Mouse (Mus musculus): ENCODE measurements around the gene Gm10974. TPM values are rescaled to one million over a fixed set of nuclear protein-coding genes. Genes with fewer than 3 reads are reported as not detected.

Gm10974 gene
- polyA plus RNA-seq, 1 experiment from 2014 or later: not detected

DNA sequence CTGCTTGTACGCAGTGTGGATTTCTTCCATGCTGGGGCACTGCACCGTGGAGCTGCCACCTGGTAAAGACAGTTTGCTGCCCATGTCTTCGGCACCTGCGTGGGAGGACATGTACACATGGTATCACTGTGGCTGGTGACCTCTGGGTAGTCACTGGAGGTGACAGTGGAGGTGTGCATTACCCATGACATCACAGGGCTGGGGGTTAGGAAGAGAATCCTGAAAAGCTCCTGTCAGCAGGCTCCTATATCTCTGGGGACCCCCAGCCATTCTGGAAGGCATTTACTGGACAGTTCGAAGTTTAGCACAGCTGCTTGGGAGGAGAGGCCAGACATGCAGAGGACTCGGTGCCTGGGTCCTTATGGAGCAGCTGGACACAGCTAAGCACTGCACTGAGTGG, 22.9 kb upstream of the Gm10974 start:
- H3K4me1 ChIP-seq: peaks cover 8% of the 10 kb centered on the region
- no peak overlapping the region for H3K27ac ChIP-seq
- H3K9me3 ChIP-seq: no peaks in the 10 kb centered on the region
- H3K36me3 ChIP-seq: no peaks in the 10 kb centered on the region
- H3K27me3 ChIP-seq (ENCODE audit: insufficient read depth, poor library complexity, severe bottlenecking): no peaks in the 10 kb centered on the region
- H3K4me3 ChIP-seq: no peak overlapping the region
- DNase-seq (ENCODE audit: low spot score): no peak
- WGBS: 65% methylated on average over 6 of the region's 6 CpGs

DNA sequence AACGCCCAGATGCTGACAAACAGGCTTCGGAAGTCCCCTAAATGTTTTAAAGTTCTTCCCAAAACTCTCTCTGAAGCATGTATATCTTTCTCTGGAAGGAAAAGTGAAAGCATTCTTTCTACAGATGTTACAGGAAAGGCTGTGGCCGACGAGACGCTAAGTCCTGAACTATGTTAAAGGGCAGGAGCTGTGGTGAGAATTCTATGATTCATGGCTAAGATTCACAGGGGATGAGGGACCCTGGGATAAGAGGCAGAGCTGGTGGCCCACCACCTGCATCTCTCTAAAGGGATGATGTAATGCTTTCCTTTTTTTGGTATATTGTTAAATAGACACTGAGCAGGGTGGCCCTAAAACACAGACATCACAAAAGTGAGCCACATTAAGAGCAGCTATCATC, 22.4 kb upstream of the Gm10974 start:
- Histone ChIP-seq H3K4me3 (no peak overlapping the region), H3K9me3 (no peaks in the 10 kb centered on the region), H3K27me3 (ENCODE audit: insufficient read depth, poor library complexity, severe bottlenecking) (no peaks in the 10 kb centered on the region), H3K36me3 (no peaks in the 10 kb centered on the region), H3K4me1 (peaks cover 8% of the 10 kb centered on the region), H3K27ac (no peak overlapping the region)
- no peak for DNase-seq (ENCODE audit: low spot score)
- 82% methylated on average over 5 of the region's 5 CpGs for WGBS

DNA sequence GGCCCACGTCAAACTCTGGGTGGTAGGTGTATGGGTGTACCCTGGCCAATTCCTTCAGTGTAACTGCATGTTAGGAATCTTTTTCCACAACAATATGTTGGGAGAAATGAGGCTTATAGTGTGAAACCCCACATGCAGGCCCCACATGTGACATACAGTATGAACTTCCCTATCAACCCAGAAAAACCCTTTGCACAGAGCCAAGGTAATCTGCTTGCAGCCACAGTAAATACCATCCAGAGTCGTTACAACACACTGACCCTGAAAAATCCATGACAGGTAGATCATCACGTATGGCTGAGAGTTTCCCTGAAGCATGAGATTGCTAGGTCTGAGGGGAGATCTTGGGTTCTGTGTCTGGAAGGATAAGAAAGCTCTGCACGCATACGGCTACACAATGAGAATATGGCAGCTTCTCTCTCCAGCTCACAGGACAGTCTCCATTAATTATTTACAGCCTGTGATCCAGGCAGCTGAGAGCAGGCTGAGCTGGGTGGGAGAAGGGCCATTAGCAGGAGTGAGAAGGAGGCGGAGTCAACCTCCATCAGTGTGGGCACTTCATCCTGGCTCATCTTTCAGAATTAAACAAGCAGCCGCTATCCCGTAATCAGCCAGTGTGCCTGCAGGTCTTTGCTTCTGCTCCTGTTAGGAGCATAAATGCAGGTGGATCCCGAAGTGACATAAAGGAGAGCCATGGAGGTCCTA, 18.6 kb upstream of the Gm10974 start:
- Histone ChIP-seq H3K27me3 (ENCODE audit: insufficient read depth, poor library complexity, severe bottlenecking) (no peaks in the 10 kb centered on the region), H3K4me1 (peaks cover 7% of the 10 kb centered on the region), H3K27ac (no peak overlapping the region), H3K9me3 (no peaks in the 10 kb centered on the region), H3K4me3 (no peak overlapping the region), H3K36me3 (no peaks in the 10 kb centered on the region)
- WGBS: 59% methylated on average over 9 of the region's 9 CpGs
- DNase-seq (ENCODE audit: low spot score): no peak

DNA sequence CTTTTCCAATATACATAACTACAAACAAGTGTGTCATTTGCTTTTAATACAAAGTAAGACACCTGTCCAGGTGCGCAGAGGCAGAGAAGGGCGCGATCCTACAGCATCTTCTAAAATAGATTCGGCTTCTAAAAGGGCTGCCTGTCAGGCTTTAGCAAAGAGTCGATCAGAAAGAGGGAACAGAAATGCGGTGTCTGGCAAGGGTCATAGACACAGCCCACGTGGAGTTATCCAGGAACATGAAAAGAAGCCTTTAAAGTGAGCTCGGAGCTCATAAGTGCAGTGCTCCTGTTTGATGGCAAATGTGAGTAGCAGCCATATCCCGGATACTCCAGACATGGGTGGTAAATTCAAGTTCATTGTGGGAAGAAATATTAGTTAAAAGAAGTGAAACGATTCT, 17.1 kb upstream of the Gm10974 start:
- DNase-seq (ENCODE audit: low spot score): no peak
- no peak overlapping the region for H3K27ac ChIP-seq
- WGBS: 83% methylated on average over 10 of the region's 10 CpGs

DNA sequence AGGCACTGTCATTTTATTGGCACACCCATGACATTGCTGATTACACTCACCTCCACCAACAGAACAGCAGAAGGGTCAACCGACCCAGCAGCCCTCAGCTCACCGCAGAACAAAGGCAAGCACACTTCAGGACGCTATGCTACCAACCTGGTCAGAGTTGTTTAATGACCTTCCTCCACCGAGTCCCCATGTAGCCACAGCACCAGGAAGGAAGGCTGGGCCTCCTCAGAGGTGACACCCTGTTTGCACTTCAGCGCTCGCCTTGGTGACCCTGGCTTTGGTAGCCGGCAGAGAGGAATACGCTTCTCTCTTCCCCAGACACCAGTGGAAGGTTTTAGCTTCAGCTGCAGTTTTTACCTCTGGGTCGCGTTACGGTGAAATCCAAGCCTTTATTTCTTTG, 16.0 kb upstream of the Gm10974 start:
- Histone ChIP-seq H3K4me1 (peaks cover 7% of the 10 kb centered on the region), H3K36me3 (no peaks in the 10 kb centered on the region), H3K4me3 (no peak overlapping the region), H3K9me3 (no peaks in the 10 kb centered on the region), H3K27ac (no peak overlapping the region), H3K27me3 (ENCODE audit: insufficient read depth, poor library complexity, severe bottlenecking) (no peaks in the 10 kb centered on the region)
- no peak for DNase-seq (ENCODE audit: low spot score)
- WGBS: 43% methylated on average over 11 of the region's 11 CpGs

More for the DNA sequence above, 17.1 kb upstream of the Gm10974 start:
- H3K9me3 ChIP-seq: no peaks in the 10 kb centered on the region
- no peaks in the 10 kb centered on the region for H3K27me3 ChIP-seq (ENCODE audit: insufficient read depth, poor library complexity, severe bottlenecking)
- H3K4me1 ChIP-seq: peaks cover 7% of the 10 kb centered on the region
- no peaks in the 10 kb centered on the region for H3K36me3 ChIP-seq
- H3K4me3 ChIP-seq: no peak overlapping the region

DNA sequence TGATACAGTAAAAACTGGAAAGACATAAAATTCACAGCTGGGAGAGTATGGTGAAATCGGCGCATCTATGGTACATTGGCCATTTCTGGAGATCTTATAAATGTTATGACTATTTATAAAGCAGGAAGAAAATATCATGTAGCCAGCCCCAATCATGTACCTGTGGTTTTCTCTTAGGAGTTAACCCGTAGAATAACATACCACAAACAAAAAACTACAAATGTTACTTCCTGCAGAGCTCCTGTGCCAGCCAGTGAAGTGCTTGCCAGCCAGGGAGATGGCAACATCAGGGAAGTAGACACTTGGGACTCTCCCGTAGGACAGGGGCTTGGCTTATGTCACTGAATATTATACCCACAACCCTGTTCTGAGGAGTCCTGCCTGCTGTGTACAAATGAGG, 14.6 kb upstream of the Gm10974 start:
- no peak for DNase-seq (ENCODE audit: low spot score)
- no peaks in the 10 kb centered on the region for H3K36me3 ChIP-seq
- WGBS: 82% methylated on average over 4 of the region's 4 CpGs

DNA sequence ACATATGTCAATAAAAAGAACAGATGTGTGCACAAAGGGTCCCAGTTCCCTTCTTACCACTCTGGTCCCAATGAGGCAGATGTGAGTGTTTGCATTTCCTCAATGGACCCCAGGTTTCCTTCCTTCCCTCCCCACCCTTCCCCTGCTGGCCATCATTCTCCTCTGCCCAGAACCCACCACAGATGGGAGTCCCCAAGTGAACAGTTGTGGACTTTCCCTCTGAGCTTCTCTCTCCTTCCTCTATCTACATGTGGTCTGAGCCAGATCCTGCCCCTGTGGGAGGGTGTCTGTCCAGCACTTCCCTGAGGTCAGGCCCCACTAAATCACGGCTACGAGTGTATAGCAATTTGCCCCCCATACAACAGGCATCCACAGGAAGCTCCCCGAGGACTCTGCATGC, 10.8 kb upstream of the Gm10974 start:
- Histone ChIP-seq H3K27me3 (ENCODE audit: insufficient read depth, poor library complexity, severe bottlenecking) (no peaks in the 10 kb centered on the region), H3K9me3 (no peaks in the 10 kb centered on the region), H3K36me3 (no peaks in the 10 kb centered on the region; the same call in 1 of the 2 replicates), H3K4me1 (peaks cover 2% of the 10 kb centered on the region; the same call in 1 of the 2 replicates), H3K4me3 (no peak overlapping the region), H3K27ac (no peak overlapping the region)
- DNase-seq (ENCODE audit: low spot score): no peak
- 57% methylated on average over 3 of the region's 3 CpGs for WGBS

More for the DNA sequence above, 14.6 kb upstream of the Gm10974 start:
- Histone ChIP-seq H3K27ac (no peak overlapping the region), H3K9me3 (no peaks in the 10 kb centered on the region), H3K27me3 (ENCODE audit: insufficient read depth, poor library complexity, severe bottlenecking) (no peaks in the 10 kb centered on the region), H3K4me3 (no peak overlapping the region), H3K4me1 (peaks cover 7% of the 10 kb centered on the region)

DNA sequence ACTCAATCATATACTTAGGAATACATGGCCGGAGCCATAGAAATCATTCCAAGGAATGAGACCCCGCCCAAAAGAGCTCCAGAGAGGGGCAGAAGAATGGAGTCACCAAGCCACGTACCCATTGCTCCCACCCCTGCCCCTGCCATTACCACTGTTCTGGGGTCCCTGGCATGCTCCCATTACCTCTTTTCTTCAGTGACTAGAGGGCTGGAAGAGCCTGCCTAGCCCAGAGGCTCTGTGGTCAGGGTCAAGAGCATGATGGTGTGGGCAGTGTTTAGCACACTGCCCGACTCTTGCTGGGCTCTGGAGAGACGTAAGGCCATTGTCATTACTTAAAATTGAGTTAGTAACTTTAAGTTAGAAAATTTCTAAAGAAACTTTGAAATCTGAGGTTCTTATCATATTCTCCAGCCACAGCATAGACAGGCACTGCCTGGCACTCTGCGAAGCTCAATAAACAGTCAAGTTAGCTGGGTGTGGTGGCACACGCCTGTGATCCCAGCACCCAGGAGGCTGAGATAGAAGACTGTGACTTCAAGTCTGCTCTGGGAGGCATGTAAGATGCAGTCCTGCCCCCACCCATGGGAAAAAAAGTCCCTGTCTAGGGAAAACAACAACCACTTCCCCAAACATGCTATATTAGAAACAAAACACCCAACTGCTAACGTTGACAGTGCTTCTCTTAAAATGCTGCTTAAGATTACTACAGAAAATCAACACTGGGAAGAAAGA, 9.7 kb upstream of the Gm10974 start:
- 78% methylated on average over 8 of the region's 8 CpGs for WGBS
- no peak for DNase-seq (ENCODE audit: low spot score)
- no peak overlapping the region for H3K4me3 ChIP-seq

DNA sequence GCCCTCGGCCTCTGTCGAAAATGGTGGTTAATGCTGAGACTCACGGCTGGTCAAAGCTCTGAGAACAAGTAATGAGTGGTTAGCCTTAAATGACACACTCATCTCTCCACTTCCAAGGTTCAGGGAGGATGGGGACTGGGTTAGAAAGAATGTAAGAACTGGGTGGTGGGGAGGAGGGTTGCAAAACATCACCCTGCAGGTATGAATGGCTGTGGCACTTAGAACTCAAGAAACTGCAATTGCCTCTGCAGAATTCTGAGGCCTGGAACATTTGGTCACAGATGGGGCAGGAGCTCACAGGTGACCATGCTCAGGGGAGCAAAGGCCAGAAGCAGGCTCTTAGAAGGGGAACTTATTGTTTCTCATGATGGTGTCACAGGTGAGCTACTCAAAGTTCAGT, 7.2 kb upstream of the Gm10974 start:
- H3K27me3 ChIP-seq (ENCODE audit: insufficient read depth, poor library complexity, severe bottlenecking): no peaks in the 10 kb centered on the region
- peaks cover 12% of the 10 kb centered on the region; the same call in 1 of the 2 replicates for H3K36me3 ChIP-seq
- H3K9me3 ChIP-seq: no peaks in the 10 kb centered on the region; the same call in 1 of the 2 replicates
- no peak overlapping the region for H3K27ac ChIP-seq
- H3K4me3 ChIP-seq: no peak overlapping the region
- DNase-seq (ENCODE audit: low spot score): no peak
- 91% methylated on average over 3 of the region's 3 CpGs for WGBS
- H3K4me1 ChIP-seq: no peaks in the 10 kb centered on the region

More for the DNA sequence above, 9.7 kb upstream of the Gm10974 start:
- Histone ChIP-seq H3K27me3 (ENCODE audit: insufficient read depth, poor library complexity, severe bottlenecking) (no peaks in the 10 kb centered on the region), H3K27ac (no peak overlapping the region), H3K4me1 (no peaks in the 10 kb centered on the region), H3K36me3 (peaks cover 6% of the 10 kb centered on the region; the same call in 1 of the 2 replicates), H3K9me3 (no peaks in the 10 kb centered on the region)

DNA sequence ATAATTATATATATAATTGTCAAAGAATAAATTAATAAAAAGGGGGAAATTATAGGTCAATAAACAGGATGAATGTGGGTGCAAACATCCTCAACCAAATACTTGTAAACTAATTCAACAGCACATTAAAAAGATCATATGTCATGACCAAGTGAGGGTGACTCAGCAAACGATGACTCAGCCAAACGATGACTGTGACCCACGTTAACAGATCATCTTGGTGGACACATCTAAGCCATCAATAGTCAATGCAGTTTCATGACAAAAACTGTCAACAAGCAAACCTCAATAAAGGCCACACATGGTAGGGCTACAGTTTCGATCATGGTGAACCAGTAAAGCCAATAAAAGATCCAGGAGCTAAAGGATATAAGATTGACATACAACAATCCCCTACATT, 6.7 kb upstream of the Gm10974 start:
- no peaks in the 10 kb centered on the region for H3K4me1 ChIP-seq
- DNase-seq (ENCODE audit: low spot score): no peak
- no peaks in the 10 kb centered on the region for H3K27me3 ChIP-seq (ENCODE audit: insufficient read depth, poor library complexity, severe bottlenecking)
- H3K27ac ChIP-seq: no peak overlapping the region
- peaks cover 12% of the 10 kb centered on the region; the same call in 1 of the 2 replicates for H3K36me3 ChIP-seq
- 85% methylated on average over 4 of the region's 4 CpGs for WGBS
- no peak overlapping the region for H3K4me3 ChIP-seq
- H3K9me3 ChIP-seq: no peaks in the 10 kb centered on the region; the same call in 1 of the 2 replicates

DNA sequence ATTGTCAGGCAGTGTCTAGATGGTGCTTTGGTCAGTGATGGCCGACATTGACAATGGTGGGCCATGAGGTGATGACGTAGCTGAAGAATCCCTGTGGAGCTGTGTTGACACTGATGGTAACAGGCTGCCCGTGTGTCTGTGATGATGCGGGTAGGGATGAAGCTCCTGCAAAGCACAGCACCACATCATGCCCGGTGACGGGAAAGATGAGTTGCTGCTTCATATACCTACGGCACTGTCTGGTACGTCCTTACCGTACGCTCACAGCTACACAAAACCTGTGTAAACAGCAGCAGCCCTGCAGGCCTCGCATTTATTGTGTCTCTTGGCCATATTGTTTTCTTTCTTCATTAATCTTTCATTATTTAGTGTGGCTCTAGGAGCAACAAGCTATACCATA, 1.2 kb upstream of the Gm10974 start:
- no peak for DNase-seq (ENCODE audit: low spot score)
- H3K9me3 ChIP-seq: no peaks in the 10 kb centered on the region; the same call in 1 of the 2 replicates
- no peak overlapping the region for H3K27ac ChIP-seq
- peaks cover 11% of the 10 kb centered on the region; the same call in 1 of the 2 replicates for H3K4me1 ChIP-seq
- H3K27me3 ChIP-seq (ENCODE audit: insufficient read depth, poor library complexity, severe bottlenecking): no peaks in the 10 kb centered on the region
- WGBS: 92% methylated on average over 11 of the region's 11 CpGs
- H3K4me3 ChIP-seq: no peak overlapping the region
- H3K36me3 ChIP-seq: peaks cover 12% of the 10 kb centered on the region; the same call in 1 of the 2 replicates

DNA sequence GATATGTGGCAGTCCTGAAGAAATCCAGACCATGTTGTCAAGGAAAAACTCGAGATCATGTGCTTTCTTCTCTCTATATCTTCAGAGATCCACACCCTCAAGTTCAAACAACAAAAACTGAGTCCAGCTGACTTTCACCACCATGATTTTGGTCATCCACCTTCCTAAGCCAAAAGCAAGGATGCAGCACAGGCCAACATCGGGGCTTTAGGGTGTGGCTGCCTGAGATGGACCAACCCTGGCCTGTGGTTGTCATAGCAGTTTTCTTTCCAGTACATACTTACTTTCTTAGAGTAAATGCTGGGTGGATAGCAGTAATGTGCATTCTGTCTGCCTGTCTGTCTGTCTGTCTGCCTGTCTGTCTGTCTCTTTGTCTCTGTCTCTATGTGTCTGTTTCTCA, 294 bp upstream of the Gm10974 start:
- WGBS: 74% methylated on average over 2 of the region's 2 CpGs
- peaks cover 9% of the 10 kb centered on the region; the same call in 1 of the 2 replicates for H3K36me3 ChIP-seq
- no peak overlapping the region for H3K27ac ChIP-seq
- no peak overlapping the region for H3K4me3 ChIP-seq
- no peaks in the 10 kb centered on the region for H3K27me3 ChIP-seq (ENCODE audit: insufficient read depth, poor library complexity, severe bottlenecking)
- no peak for DNase-seq (ENCODE audit: low spot score)
- H3K9me3 ChIP-seq: no peaks in the 10 kb centered on the region; the same call in 1 of the 2 replicates
- peaks cover 14% of the 10 kb centered on the region; the same call in 1 of the 2 replicates for H3K4me1 ChIP-seq
